Mouse (Mus musculus): Measurements from ENCODE around the gene Aars.
"Not testable (repeated sequence)": the region's sequence is repeated elsewhere in the genome, so short reads cannot be mapped to it uniquely, and the experiment has no call there.

Aars gene

GRCm38 (mm10) chr8:111053827-111054518 lies 21.0 kb downstream of the Aars start:
- in situ Hi-C loops (cut with MseI, MboI) = no loop called here

- in situ Hi-C loops (cut with MseI, MboI) = no loop called here
Measured at GRCm38 (mm10) chr8:111055031-111055634, 22.2 kb downstream of the Aars start.

GRCm38 (mm10) chr8:111055661-111056060 lies 22.7 kb downstream of the Aars start:
- in situ Hi-C loops (cut with MseI, MboI) = no loop called here

- in situ Hi-C loops (cut with MseI, MboI) = no loop called here
Measured at GRCm38 (mm10) chr8:111056158-111056663, 23.3 kb downstream of the Aars start, which contains the start of gene Exosc6. Gene Exosc6 (plus strand): TSS chr8:111056339.

DNA sequence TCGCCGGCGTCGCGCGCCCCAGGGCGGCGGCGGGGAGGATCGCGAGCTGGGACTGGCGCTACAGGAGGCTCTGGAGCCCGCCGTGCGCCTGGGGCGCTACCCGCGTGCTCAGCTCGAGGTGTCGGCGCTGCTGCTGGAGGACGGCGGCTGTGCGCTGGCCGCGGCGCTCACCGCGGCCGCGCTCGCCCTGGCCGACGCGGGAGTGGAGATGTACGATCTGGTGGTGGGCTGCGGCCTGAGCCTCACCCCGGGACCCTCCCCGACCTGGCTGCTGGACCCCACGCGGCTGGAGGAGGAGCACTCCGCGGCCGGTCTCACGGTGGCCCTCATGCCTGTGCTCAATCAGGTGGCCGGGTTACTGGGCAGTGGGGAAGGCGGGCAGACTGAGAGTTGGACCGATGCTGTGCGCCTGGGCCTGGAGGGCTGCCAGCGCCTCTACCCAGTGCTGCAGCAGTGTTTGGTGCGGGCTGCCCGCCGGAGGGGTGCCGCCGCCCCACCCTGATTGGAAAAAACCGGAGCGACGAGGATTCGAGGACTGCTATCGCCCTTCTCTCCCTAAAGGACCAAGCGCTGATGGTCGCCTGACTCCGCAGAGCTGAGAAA lies 23.8 kb downstream of the Aars start:
- in situ Hi-C loops (cut with MseI, MboI) = no loop called here

GRCm38 (mm10) chr8:111058946-111059572 lies 26.1 kb downstream of the Aars start:
- in situ Hi-C loops (cut with MseI, MboI) = no loop called here

DNA sequence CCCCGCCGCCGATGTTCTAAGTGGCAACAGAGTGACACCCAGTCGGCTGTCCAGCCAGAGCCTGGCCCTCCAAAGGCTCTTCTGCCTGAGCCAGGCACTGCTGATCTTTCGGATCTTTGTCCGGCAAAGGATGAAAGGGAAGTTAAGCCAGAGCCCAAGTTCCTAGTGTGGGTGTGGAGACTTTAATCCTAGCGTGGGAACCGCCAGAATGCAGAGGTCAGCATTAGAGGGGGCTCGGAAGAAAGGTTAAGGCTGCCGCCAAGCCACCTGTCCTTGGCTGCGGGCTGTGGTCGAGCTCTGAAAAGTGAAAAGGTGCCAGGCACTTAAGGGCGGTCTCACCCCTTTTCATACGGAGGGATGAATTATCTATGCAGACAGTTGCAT lies 28.7 kb downstream of the Aars start:
- in situ Hi-C loops (cut with MseI, MboI) = no loop called here

GRCm38 (mm10) chr8:111062072-111062757 lies 29.3 kb downstream of the Aars start:
- in situ Hi-C loops (cut with MseI, MboI) = no loop called here

DNA sequence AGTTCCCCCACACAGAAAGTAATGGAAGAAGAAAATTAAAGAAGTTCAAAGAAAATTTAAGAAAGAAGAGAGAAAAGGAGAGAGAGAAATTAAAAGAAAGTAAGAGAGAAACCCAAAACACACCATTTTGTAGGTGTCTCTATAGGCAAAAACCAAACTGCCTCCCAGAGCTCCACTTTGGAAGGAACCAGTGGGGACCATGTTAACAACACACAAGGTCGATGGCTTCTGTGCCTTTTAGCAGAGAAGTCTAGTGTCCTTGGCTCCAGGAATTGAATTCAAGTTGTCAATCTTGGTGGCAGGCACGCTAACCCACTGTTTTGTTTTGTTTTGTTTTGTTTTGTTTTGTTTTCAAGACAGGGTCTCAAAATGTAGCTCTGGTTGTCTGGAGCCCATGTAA lies 29.9 kb downstream of the Aars start:
- in situ Hi-C loops (cut with MseI, MboI) = no loop called here

DNA sequence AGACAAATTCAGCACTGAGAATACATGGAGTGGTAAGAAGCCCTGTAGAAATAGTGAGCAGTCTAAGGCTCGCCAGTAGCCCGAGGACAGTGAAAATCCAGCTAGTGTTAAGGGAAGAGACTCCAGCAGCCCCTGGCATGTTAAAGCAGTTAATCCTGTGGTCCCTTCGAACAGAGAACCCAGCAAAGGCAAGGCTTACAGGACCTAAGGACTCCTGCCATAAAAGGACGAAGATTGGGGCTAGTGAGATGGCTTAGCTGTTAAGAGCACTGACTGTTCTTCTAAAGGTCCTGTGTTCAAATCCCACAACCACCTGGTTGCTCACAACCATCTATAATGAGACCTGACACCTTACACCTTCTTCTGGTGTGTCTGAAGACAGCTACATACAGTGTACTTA lies 33.4 kb downstream of the Aars start:
- in situ Hi-C loops (cut with MseI, MboI) = no loop called here

- in situ Hi-C loops (cut with MseI, MboI) = no loop called here
Measured at GRCm38 (mm10) chr8:111067439-111067838, 34.5 kb downstream of the Aars start.

DNA sequence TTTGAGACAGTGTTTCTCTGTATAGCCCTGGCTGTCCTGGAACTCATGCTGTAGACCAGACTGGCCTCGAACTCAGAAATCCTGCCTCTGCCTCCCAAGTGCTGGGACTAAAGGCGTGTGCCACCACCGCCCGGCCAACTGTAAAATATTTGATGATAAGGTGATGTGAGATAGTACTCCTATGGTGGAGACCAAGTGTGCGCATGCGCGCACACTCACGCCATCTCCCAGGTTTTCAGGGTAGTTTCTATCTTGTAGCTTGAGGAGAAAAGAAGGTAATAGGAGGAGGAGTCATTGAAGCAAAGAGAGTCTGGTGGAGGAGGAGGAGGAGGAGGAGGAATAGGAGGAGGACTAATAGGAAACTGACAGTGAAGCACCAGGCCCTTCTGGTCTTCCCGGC lies 35.7 kb downstream of the Aars start:
- in situ Hi-C loops (cut with MseI, MboI) = not testable (repeated sequence)

DNA sequence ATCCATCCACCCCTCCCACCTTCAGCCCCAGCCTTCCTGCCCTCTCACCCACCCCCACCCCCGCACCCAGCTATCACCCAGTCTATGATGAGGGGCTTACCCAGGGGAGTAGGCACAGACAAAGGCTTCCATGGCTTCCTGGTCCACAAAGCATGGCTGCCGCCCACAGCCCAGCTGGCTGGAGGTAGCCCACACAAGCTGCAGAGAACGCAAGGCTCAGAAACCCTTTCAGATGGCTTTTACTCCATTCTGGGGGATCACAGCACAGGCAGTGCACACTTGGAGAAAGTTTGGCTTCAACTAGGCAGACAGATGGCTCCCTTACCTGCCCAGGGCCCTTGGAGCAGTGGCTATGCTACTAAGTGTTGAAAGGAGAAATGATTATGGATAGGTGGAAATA lies 43.0 kb downstream of the Aars start:
- in situ Hi-C loops (cut with MseI, MboI) = no loop called here

- in situ Hi-C loops (cut with MseI, MboI) = no loop called here
Measured at GRCm38 (mm10) chr8:111079461-111079860, 46.5 kb downstream of the Aars start.

DNA sequence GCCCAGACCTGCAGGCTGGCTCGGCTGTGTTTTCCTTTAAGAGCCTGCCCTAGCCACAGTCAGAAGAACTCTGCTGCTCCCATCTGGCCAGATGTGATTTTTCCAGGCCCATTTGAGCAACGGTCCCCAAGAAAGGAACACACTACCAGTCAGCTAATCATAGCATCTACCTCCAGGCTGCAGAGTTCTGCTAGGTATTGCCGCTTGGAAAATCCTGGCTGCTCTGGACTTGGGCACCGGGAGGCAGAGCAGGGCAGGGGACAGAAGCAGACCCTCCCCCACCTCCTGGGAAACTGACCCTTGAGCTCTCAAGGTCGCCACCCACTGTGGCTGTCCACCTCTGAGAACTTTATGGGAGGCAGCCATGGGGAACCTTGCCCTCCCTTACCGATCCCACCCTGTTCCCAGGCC lies 46.9 kb downstream of the Aars start:
- in situ Hi-C loops (cut with MseI, MboI) = no loop called here

DNA sequence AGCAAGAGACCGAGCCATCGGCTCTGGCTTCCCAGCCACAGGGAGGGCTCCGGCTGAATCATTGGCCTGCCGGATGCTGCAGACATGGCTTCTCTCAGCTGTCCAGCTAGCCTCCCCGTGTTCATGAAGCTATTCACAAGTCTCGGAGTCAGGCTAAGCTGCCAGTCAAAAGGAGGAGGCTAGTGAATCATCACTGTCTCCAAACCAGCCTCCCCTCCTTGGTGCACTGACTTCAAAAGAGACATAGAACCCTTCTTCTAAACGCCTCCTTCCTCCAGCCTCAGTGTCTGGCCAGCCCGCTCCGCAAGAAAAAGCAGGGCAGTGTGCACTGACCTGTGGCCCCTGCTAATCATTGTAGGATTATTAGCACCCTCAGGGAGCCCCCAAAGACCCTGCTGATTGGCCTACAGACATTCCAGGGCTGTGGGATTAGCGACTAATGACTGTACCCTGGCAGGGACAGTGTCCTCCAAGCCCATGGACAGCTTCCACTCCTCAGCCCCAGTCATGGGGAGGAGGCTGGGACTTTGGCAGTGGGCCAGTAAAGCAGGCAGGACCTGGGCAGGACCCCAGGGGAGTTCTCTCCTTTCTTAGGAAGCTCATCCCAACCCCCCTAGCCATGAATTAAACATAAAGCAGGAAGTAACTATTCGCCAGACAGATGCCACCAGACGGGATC lies 48.8 kb downstream of the Aars start:
- in situ Hi-C loops (cut with MseI, MboI) = no loop called here

DNA sequence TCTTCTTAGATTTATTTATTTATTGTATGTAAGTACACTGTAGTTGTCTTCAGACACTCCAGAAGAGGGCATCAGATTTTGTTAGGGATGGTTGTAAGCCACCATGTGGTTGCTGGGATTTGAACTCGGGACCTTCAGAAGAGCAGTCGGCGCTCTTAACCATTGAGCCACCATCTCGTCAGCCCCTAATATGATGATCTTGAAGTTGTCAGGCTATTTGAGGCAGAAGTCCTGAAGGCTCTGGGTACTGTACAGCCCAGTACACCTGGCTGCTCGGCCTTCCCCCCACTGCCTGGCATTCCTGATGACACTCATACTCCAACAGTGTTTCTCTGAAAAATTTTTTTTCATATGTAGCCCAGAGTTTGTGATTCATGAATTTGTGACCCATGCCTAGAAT lies 51.0 kb downstream of the Aars start:
- in situ Hi-C loops (cut with MseI, MboI) = not testable (repeated sequence)

- in situ Hi-C loops (cut with MseI, MboI) = no loop called here
Measured at GRCm38 (mm10) chr8:111090126-111090525, 57.2 kb downstream of the Aars start.

DNA sequence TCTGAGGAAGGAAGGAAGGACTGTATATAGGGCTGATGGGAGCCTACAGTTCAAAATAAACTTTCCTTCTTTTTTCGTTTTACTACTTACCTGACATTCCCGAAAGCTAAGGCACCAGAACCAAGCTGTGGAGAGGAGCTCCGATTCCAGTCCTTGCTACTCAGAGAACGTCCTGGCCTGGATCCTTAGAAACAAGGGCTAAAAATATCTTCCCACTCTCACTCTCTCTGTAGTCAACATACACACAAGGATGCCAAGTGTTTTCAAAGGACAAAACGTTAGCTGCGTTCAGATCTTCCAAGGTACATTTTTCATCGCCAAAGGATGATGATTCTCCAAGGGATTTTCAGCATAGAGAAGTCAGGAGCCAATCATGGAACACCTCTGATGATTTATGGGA lies 58.8 kb downstream of the Aars start:
- in situ Hi-C loops (cut with MseI, MboI) = no loop called here

DNA sequence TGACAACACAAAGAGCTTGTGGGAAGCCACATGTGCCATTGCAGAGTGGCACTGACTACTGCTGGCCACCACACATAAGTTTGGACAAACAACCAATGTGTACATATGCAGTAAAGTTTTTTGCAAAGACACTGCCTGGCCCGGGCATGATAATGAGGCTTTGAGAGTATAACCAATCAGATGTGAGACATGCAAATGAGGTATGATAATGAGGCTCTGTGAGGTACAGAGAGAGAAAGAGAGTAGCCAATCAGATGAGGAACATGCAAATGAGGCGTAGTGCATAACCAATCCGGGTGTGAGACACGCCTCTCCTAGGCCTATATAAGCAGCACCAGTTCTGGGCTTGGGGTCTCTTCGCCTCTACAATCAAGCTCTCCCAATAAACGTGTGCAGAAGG lies 59.4 kb downstream of the Aars start, which contains the start of gene Clec18a:
Gene Clec18a (minus strand): TSS at position 101 of the 400 bp plus-strand sequence.
- in situ Hi-C loops (cut with MseI, MboI) = not testable (repeated sequence)
